Mouse (Mus musculus): ENCODE measurements at regions not wholly inside any gene's neighbourhood (a gene's known extent, or its start where the extent isn't known, plus 50 kb on each side); places are given as distances from the start of the nearest gene placed in this dataset.
A peak's percentile ranks its signal among the peaks of the same experiment; 100 is the strongest.

GRCm38 (mm10) chr10:37400379-37400778 is 261.7 kb upstream of the Marcks start:
- Histone ChIP-seq H3K79me2 (ENCODE audit: inconsistent target) (no peaks in the 10 kb centered on the region), H3K4me3 (ENCODE audit: inconsistent target) (no peak overlapping the region), H3K36me3 (ENCODE audit: inconsistent target) (no peaks in the 10 kb centered on the region), H3K27ac (no peak overlapping the region)
- 42% methylated on average over 4 of the region's 4 CpGs for WGBS (ENCODE audit: missing documents)

DNA sequence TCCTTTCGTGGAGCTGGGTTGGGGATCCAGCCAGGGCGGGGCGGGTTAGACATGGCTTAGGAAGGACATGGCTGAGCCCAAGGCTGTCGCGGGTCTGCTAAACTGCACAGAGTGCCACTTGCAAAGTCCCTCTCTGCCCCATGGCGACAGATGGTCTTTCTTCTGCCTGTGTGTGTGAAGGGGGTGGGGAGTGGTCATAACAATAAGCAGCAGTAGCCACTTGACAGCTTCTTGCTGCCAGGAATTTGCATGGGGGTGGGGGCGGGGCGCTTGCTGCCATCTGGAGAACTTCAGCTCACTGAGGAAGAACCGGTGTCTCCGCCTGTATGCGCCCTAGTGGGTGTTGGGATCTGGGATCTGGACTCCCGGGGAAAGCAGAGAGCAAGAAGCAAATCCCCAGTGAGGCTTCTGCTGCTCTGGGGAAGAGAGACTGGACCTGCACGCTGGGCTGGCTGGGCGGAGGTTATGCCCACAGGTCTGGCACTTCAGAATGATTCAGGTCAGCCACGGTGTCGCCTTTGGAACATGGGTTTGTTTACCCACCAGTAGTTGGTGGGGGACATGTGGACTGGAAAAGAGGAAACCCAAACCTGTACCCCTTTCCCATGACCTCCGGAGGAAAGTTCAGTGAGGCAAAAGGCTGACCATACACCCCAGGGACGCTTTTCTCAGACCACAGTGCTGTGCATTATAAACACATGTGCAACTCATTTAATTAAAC is 258.7 kb upstream of the Marcks start:
- Histone ChIP-seq H3K79me2 (ENCODE audit: inconsistent target) (no peaks in the 10 kb centered on the region), H3K36me3 (ENCODE audit: inconsistent target) (no peaks in the 10 kb centered on the region), H3K27ac (no peak overlapping the region), H3K4me3 (ENCODE audit: inconsistent target) (no peak overlapping the region)
- 47% methylated on average over 18 of the region's 18 CpGs for WGBS (ENCODE audit: missing documents)

GRCm38 (mm10) chr10:37390011-37390410 is 251.3 kb upstream of the Marcks start:
- no peaks in the 10 kb centered on the region for H3K79me2 ChIP-seq (ENCODE audit: inconsistent target)
- no peak overlapping the region for H3K4me3 ChIP-seq (ENCODE audit: inconsistent target)
- 94% methylated on average over 3 of the region's 3 CpGs for WGBS (ENCODE audit: missing documents)
- H3K27ac ChIP-seq = no peak overlapping the region
- H3K36me3 ChIP-seq (ENCODE audit: inconsistent target) = no peaks in the 10 kb centered on the region

- no peak overlapping the region for H3K27ac ChIP-seq
- H3K79me2 ChIP-seq (ENCODE audit: inconsistent target) = no peaks in the 10 kb centered on the region
- H3K4me3 ChIP-seq (ENCODE audit: inconsistent target) = no peak overlapping the region
Measured at GRCm38 (mm10) chr10:37386216-37386615, 247.5 kb upstream of the Marcks start.

DNA sequence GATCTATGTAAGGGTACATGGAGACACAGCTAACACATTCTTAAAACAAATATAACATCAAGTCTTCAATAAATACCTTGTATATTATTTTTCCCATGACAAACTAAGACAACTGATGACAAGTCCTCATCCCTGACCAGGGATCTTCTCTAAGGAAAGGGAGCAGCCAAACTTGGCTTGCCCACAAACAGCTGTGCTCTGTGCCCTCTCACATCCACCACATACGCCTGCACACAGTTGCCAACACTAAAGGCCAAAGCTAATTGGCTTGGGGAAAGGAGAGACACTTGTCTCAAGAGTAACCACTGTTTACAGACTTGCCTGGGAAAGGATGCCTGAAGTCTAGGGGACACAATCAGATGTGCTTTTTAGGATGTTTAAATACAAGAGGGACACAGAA is 241.3 kb upstream of the Marcks start:
- Histone ChIP-seq H3K27ac (no peak overlapping the region), H3K4me3 (ENCODE audit: inconsistent target) (no peak overlapping the region), H3K36me3 (ENCODE audit: inconsistent target) (no peaks in the 10 kb centered on the region), H3K79me2 (ENCODE audit: inconsistent target) (no peaks in the 10 kb centered on the region)
- WGBS (ENCODE audit: missing documents) = 89% methylated on average over 1 of the region's 1 CpGs

More at GRCm38 (mm10) chr10:37386216-37386615, 247.5 kb upstream of the Marcks start:
- no peaks in the 10 kb centered on the region for H3K36me3 ChIP-seq (ENCODE audit: inconsistent target)

DNA sequence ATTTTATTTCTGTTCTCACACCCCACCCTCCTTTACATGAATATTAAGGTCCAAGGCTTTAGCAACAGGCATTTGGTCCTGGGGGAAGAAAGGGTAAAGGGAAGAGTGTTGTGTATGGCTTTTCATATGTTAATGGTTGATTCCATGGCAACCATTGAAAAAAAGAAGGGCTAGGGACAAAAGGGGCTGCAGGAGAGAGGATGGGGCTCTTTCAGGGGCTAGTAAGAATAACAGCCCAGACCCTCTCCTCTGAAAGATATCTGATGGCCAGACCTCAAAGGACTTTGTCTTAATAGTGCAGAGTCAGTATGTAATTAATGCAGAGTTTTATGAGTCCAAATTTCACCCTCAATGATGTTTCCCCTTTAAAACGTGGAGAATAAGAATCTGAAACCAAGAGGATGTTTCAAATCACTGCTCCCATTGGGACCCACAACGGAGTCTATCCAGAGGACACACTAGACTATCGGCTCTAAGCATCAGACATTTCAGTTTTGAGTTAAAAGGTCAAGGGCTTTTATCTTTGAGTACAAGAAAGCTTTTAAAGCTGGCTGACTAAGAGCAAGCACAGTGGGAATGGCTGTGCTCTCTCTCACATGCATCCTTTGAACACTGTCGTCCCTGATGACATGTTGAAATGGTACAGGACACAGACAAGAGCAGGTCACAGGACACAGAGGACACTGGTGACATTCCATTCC is 239.4 kb upstream of the Marcks start:
- no peak overlapping the region for H3K4me3 ChIP-seq (ENCODE audit: inconsistent target)
- WGBS (ENCODE audit: missing documents) = 91% methylated on average over 3 of the region's 4 CpGs
- H3K36me3 ChIP-seq (ENCODE audit: inconsistent target) = no peaks in the 10 kb centered on the region
- H3K27ac ChIP-seq = no peak overlapping the region
- no peaks in the 10 kb centered on the region for H3K79me2 ChIP-seq (ENCODE audit: inconsistent target)

GRCm38 (mm10) chr10:37377258-37378001 is 238.7 kb upstream of the Marcks start:
- H3K79me2 ChIP-seq (ENCODE audit: inconsistent target) = no peaks in the 10 kb centered on the region
- H3K27ac ChIP-seq = no peak overlapping the region
- 87% methylated on average over 1 of the region's 1 CpGs for WGBS (ENCODE audit: missing documents)
- H3K4me3 ChIP-seq (ENCODE audit: inconsistent target) = no peak overlapping the region
- H3K36me3 ChIP-seq (ENCODE audit: inconsistent target) = no peaks in the 10 kb centered on the region

DNA sequence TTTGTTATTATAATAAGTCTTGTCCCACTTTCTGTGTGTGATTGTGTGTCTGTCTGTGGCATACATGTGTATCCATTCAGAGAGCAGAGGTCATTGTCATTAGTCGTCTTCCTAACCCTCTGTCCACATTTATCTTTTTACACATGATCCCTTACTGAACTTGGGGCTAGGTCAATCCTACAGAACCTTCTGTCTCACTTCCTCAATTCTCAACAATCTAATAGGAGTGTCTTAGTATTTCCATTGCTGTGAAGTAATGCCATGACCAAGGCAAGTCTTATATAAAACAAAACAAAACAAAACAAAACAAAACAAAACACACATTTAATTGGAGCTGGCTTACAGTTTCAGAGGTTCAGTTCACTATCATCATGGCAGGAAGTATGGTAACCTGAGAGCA is 237.5 kb upstream of the Marcks start:
- H3K4me3 ChIP-seq (ENCODE audit: inconsistent target) = no peak overlapping the region
- WGBS (ENCODE audit: missing documents) = 83% methylated on average over 1 of the region's 1 CpGs
- no peaks in the 10 kb centered on the region for H3K79me2 ChIP-seq (ENCODE audit: inconsistent target)

DNA sequence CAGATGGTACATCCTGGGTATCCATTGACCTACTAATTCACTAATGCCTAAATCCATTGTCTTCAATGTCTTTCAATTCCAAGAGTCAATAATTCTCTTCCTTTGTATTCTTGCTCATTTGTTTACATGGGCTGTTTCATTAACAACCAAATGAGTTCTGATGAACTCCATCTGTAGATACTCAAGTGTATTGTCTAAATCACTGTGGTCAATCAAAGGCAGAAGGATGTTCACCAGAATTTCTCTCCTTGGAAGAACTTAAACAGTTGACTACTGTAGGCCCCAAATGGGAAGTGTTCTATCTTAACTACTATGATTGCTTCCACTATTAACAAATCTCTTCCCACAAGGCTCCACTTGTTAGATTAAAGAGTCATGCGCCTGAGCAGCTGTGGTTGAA is 236.9 kb upstream of the Marcks start:
- 89% methylated on average over 1 of the region's 1 CpGs for WGBS (ENCODE audit: missing documents)

More for the DNA sequence above, 237.5 kb upstream of the Marcks start:
- Histone ChIP-seq H3K27ac (no peak overlapping the region), H3K36me3 (ENCODE audit: inconsistent target) (no peaks in the 10 kb centered on the region)

DNA sequence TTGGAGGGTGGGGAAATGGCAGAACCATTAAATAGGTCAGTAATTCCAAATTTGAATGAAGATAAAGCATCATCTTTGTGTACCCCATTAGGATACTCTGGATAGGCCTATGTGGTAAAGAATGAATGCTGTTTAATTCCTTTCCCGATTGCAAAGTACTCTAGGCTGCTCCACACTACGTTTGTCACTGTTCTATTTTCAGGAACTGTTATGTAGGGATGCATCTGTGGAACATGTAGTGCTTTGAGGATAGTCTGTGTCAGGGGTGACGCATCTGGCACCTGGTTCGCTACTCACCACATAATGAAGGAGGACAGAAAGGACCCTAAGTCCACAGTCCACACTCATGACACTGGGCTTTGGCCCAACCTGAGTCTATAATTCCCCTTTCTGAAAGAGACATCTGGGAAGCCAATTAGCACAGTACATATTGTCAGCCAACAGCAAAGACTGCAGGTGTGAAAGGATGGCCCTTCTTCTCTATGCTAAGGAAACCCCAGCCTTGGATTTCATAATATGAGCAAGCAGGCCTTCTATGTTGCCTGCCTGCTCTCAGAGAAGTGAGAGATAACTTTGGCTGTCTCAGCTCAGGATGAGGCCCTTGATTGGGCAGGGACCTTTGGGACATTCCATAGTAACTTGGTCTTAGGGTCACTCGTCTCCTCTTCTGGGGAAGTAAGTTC is 230.4 kb upstream of the Marcks start:
- Histone ChIP-seq H3K27ac (no peak overlapping the region), H3K4me3 (ENCODE audit: inconsistent target) (no peak overlapping the region)
- 95% methylated on average over 5 of the region's 5 CpGs for WGBS (ENCODE audit: missing documents)

More for the DNA sequence above, 236.9 kb upstream of the Marcks start:
- H3K4me3 ChIP-seq (ENCODE audit: inconsistent target) = no peak overlapping the region
- no peak overlapping the region for H3K27ac ChIP-seq
- H3K79me2 ChIP-seq (ENCODE audit: inconsistent target) = no peaks in the 10 kb centered on the region
- H3K36me3 ChIP-seq (ENCODE audit: inconsistent target) = no peaks in the 10 kb centered on the region

DNA sequence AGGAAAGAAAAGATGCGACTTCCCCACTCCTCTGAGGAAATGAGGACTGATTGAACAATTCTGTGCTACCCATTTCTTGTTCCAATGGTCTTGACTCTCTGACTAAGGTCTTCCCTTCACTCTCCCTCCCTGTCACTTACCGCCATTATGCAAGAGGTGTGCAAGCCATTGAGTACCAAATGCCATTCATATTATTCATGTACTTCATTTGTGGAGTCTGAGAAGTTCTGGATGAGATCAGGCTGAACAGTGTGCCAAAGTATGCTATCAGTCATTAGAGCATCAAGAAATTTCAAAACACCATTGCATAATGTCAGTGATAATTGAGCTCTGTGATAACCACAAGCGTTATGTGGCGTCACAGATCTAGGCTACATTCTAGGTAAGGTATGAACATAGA is 229.1 kb upstream of the Marcks start:
- 99% methylated on average over 4 of the region's 4 CpGs for WGBS (ENCODE audit: missing documents)
- Histone ChIP-seq H3K4me3 (ENCODE audit: inconsistent target) (no peak overlapping the region), H3K36me3 (ENCODE audit: inconsistent target) (no peaks in the 10 kb centered on the region), H3K27ac (no peak overlapping the region), H3K79me2 (ENCODE audit: inconsistent target) (no peaks in the 10 kb centered on the region)

More for the DNA sequence above, 230.4 kb upstream of the Marcks start:
- Histone ChIP-seq H3K79me2 (ENCODE audit: inconsistent target) (no peaks in the 10 kb centered on the region), H3K36me3 (ENCODE audit: inconsistent target) (no peaks in the 10 kb centered on the region)

DNA sequence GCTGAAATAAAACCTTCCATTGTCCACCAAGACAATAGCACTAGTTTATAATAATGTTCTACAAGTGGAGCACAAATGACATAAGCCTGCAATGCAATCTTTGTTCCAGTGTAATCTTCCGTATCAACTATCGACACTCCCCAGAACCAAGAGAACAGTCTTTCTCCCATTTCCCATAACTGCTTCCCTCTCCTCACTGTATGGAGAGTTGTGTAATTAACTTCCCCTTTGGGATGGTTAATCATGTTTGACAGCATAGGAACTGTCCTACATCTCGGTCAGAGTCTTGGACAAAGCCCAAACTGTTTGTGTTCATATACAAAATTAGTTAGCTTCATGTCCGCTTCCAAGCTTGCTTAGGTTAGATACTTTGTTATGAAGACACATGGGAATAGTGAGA is 225.8 kb upstream of the Marcks start:
- H3K79me2 ChIP-seq (ENCODE audit: inconsistent target) = no peaks in the 10 kb centered on the region
- no peaks in the 10 kb centered on the region for H3K36me3 ChIP-seq (ENCODE audit: inconsistent target)
- WGBS (ENCODE audit: missing documents) = 16% methylated on average over 4 of the region's 4 CpGs
- no peak overlapping the region for H3K27ac ChIP-seq
- no peak overlapping the region for H3K4me3 ChIP-seq (ENCODE audit: inconsistent target)

GRCm38 (mm10) chr10:37360985-37361384 is 222.3 kb upstream of the Marcks start:
- WGBS (ENCODE audit: missing documents) = 77% methylated on average over 3 of the region's 3 CpGs
- H3K27ac ChIP-seq = no peak overlapping the region

DNA sequence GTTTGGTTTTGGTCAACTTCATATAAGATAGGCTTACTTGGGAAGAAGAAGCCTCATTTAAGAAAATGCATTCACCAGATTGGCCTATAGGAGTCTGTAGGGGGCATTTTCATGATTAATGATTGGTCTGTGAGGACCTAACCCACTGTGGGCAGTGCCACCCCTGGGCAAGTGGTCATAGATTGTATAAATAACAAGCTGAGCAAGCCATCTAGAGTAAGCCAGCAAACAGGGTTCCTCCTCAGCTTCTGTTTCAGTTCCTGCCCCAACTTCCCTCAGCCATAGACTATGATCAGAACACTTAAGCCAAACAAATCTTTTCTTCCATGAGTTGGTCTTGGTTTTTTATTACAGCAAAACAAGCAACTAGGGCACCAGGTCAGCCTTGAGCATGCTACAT is 220.2 kb upstream of the Marcks start:
- H3K27ac ChIP-seq = peak overlapping the region; percentile 75
- no peak overlapping the region for H3K4me3 ChIP-seq (ENCODE audit: inconsistent target)
- H3K36me3 ChIP-seq (ENCODE audit: inconsistent target) = no peaks in the 10 kb centered on the region
- H3K79me2 ChIP-seq (ENCODE audit: inconsistent target) = no peaks in the 10 kb centered on the region

More at GRCm38 (mm10) chr10:37360985-37361384, 222.3 kb upstream of the Marcks start:
- Histone ChIP-seq H3K79me2 (ENCODE audit: inconsistent target) (no peaks in the 10 kb centered on the region), H3K36me3 (ENCODE audit: inconsistent target) (no peaks in the 10 kb centered on the region), H3K4me3 (ENCODE audit: inconsistent target) (no peak overlapping the region)

Data from macrophage (primary cell).